Mouse (Mus musculus): ENCODE measurements around the gene Ndnf. TPM values are rescaled to one million over a fixed set of nuclear protein-coding genes. Genes with fewer than 3 reads are reported as not detected.

Ndnf gene
- 2.5 and 2.9 TPM in 2 replicates for polyA plus RNA-seq (2014; fragmentation: Nextera tagmentation; extraction: Ambion mirVana)

DNA sequence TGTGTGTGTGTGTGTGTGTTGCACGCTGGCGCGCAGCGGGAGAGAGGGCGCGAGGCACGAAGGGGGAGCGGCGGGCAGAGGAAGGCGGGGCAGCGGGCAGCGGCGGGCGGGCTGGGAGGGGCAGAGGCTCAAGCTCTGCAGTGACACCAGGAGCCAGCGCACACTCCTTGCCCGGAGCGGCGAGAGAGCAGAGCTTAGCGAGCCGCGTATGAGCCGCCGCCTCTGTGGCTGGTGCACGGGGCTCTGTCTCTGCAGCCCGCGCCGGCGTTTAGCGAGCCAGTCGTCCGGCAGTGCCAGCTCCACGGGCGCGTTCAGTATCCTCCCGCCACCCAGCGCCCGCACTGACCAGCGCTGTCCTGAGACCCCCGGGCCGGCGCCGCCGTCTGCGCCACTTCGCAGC is at the start of gene Ndnf:
Gene Ndnf (plus strand): TSS at position 140 of the 400 bp plus-strand sequence.
- H3K9ac ChIP-seq (ENCODE audit: low read depth, low read length), result 0 out of 2 replicates have a peak within 1 kb of the TSS, but pooled peaks have one; percentile 1

DNA sequence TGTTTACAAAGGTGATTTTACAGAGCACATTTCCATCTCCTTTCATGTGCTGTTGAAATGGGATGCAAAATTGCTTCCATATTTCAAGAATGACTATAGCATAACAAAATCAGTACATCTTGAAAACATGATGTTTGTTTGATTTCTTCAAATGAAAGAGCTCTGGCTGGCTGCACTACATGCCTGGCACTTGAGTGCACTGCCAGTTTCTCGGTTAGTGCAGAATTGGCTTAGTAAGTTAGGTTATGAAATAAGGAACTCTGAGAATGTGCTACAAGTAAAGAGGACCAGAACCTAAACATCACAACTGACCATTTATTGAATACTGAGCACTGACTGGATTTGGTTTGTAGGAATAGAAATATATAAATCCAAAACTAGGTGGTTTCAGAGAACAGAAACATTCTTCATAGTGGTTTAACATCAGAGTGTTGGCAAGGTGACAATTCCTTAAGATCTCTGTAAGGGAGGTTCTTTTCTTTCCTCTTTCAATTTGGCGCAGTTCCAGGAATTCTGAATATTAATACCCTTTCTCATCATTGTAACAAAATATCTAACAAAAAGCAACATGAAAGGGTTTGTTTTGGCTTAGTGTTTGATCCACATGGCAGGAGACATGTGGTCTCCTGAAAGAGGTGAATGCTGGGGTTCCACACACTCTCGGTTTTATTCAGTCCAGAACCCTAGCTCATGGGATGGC is 48.2 kb upstream of the Ndnf start:
- no peak overlapping the region for H3K9ac ChIP-seq (ENCODE audit: low read depth, low read length)
- no peaks in the 10 kb centered on the region for H3K36me3 ChIP-seq (ENCODE audit: control insufficient read depth, insufficient read depth, low read length)
- H3K4me3 ChIP-seq (ENCODE audit: low read depth, low read length), result no peak overlapping the region
- no peaks in the 10 kb centered on the region for H3K9me3 ChIP-seq (ENCODE audit: control insufficient read depth, low read length)
- no peak for ATAC-seq (replicated peaks; ENCODE audit: low FRiP score)
- H3K27me3 ChIP-seq (replicated peaks; ENCODE audit: control insufficient read depth, insufficient read depth, low read length), result no peaks in the 10 kb centered on the region
- DNase-seq (ENCODE audit: low spot score), result no peak
- no peak overlapping the region for H3K27ac ChIP-seq (ENCODE audit: low read depth, low read length)
- 88% methylated on average over 3 of the region's 3 CpGs for WGBS
- no peak overlapping the region for H3K4me2 ChIP-seq
- no peaks in the 10 kb centered on the region for H3K4me1 ChIP-seq (replicated peaks; ENCODE audit: control insufficient read depth, insufficient read depth, low read length)

More for the DNA sequence above, at the start of gene Ndnf:
- Histone ChIP-seq H3K36me3 (ENCODE audit: control insufficient read depth, insufficient read depth, low read length) (no peaks in the 10 kb centered on the region), H3K27me3 (replicated peaks; ENCODE audit: control insufficient read depth, insufficient read depth, low read length) (peaks cover 36% of the 10 kb centered on the region), H3K4me2 (peak within 1 kb of the TSS; percentile 88), H3K4me3 (ENCODE audit: low read depth, low read length) (peak within 1 kb of the TSS; percentile 58), H3K27ac (ENCODE audit: low read depth, low read length) (no peak within 1 kb of the TSS), H3K9me3 (ENCODE audit: control insufficient read depth, low read length) (no peaks in the 10 kb centered on the region), H3K4me1 (replicated peaks; ENCODE audit: control insufficient read depth, insufficient read depth, low read length) (peaks cover 3% of the 10 kb centered on the region; the same call in 1 of the 2 replicates)
- peak; percentile 87 for ATAC-seq (replicated peaks; ENCODE audit: low FRiP score)
- DNase-seq (ENCODE audit: low spot score), result peak; percentile 67
- under 1% methylated on average over 32 of the region's 45 CpGs for WGBS

- Histone ChIP-seq H3K36me3 (ENCODE audit: control insufficient read depth, insufficient read depth, low read length) (no peaks in the 10 kb centered on the region), H3K9ac (ENCODE audit: low read depth, low read length) (no peak overlapping the region), H3K27me3 (replicated peaks; ENCODE audit: control insufficient read depth, insufficient read depth, low read length) (no peaks in the 10 kb centered on the region), H3K4me3 (ENCODE audit: low read depth, low read length) (no peak overlapping the region), H3K9me3 (ENCODE audit: control insufficient read depth, low read length) (no peaks in the 10 kb centered on the region), H3K27ac (ENCODE audit: low read depth, low read length) (no peak overlapping the region), H3K4me2 (no peak overlapping the region), H3K4me1 (replicated peaks; ENCODE audit: control insufficient read depth, insufficient read depth, low read length) (no peaks in the 10 kb centered on the region)
- ATAC-seq (replicated peaks; ENCODE audit: low FRiP score), result no peak
- 67% methylated on average over 2 of the region's 2 CpGs for WGBS
- no peak for DNase-seq (ENCODE audit: low spot score)
Measured at GRCm38 (mm10) chr6:65630578-65630977, 40.8 kb upstream of the Ndnf start.

GRCm38 (mm10) chr6:65632184-65632583 is 39.2 kb upstream of the Ndnf start:
- H3K27me3 ChIP-seq (replicated peaks; ENCODE audit: control insufficient read depth, insufficient read depth, low read length), result no peaks in the 10 kb centered on the region
- no peak overlapping the region for H3K27ac ChIP-seq (ENCODE audit: low read depth, low read length)
- no peak overlapping the region for H3K4me2 ChIP-seq
- no peaks in the 10 kb centered on the region for H3K9me3 ChIP-seq (ENCODE audit: control insufficient read depth, low read length)
- no peaks in the 10 kb centered on the region for H3K36me3 ChIP-seq (ENCODE audit: control insufficient read depth, insufficient read depth, low read length)
- no peak overlapping the region for H3K9ac ChIP-seq (ENCODE audit: low read depth, low read length)
- H3K4me3 ChIP-seq (ENCODE audit: low read depth, low read length), result no peak overlapping the region
- WGBS, result 66% methylated on average over 5 of the region's 5 CpGs
- ATAC-seq (replicated peaks; ENCODE audit: low FRiP score) (no peak), DNase-seq (ENCODE audit: low spot score) (no peak)
- H3K4me1 ChIP-seq (replicated peaks; ENCODE audit: control insufficient read depth, insufficient read depth, low read length), result no peaks in the 10 kb centered on the region

- H3K9me3 ChIP-seq (ENCODE audit: control insufficient read depth, low read length), result no peaks in the 10 kb centered on the region
- H3K36me3 ChIP-seq (ENCODE audit: control insufficient read depth, insufficient read depth, low read length), result no peaks in the 10 kb centered on the region
- DNase-seq (ENCODE audit: low spot score) (no peak), ATAC-seq (replicated peaks; ENCODE audit: low FRiP score) (no peak)
- no peak overlapping the region for H3K4me3 ChIP-seq (ENCODE audit: low read depth, low read length)
- H3K4me1 ChIP-seq (replicated peaks; ENCODE audit: control insufficient read depth, insufficient read depth, low read length), result no peaks in the 10 kb centered on the region
- H3K4me2 ChIP-seq, result no peak overlapping the region
- H3K9ac ChIP-seq (ENCODE audit: low read depth, low read length), result no peak overlapping the region
- no peak overlapping the region for H3K27ac ChIP-seq (ENCODE audit: low read depth, low read length)
- H3K27me3 ChIP-seq (replicated peaks; ENCODE audit: control insufficient read depth, insufficient read depth, low read length), result no peaks in the 10 kb centered on the region
Measured at GRCm38 (mm10) chr6:65642431-65642830, 29.0 kb upstream of the Ndnf start.

GRCm38 (mm10) chr6:65644110-65644509 is 27.3 kb upstream of the Ndnf start:
- Histone ChIP-seq H3K27ac (ENCODE audit: low read depth, low read length) (no peak overlapping the region), H3K9me3 (ENCODE audit: control insufficient read depth, low read length) (no peaks in the 10 kb centered on the region), H3K4me3 (ENCODE audit: low read depth, low read length) (no peak overlapping the region), H3K4me2 (no peak overlapping the region), H3K9ac (ENCODE audit: low read depth, low read length) (no peak overlapping the region), H3K36me3 (ENCODE audit: control insufficient read depth, insufficient read depth, low read length) (no peaks in the 10 kb centered on the region), H3K4me1 (replicated peaks; ENCODE audit: control insufficient read depth, insufficient read depth, low read length) (no peaks in the 10 kb centered on the region), H3K27me3 (replicated peaks; ENCODE audit: control insufficient read depth, insufficient read depth, low read length) (no peaks in the 10 kb centered on the region)
- no peak for DNase-seq (ENCODE audit: low spot score)
- WGBS, result 66% methylated on average over 4 of the region's 4 CpGs
- ATAC-seq (replicated peaks; ENCODE audit: low FRiP score), result no peak

DNA sequence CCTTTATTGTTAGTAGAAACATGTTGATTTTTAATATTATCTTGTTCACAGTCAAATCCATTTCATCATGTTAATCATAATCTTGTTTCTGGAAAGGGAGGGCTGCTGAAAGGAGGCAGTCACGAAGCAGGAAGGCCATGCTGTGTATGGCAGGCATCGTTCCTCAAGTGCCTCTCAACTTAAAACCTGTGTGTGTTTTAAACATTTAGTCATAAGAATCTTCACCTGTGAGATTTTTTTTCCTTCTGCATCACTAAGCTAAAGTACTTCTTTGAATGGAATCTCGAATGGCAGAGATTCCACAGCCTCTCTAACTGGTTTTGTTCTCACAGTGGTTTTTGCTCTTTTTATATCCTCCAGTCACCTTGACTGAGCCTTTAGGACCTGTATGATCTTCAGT is 25.0 kb upstream of the Ndnf start:
- Histone ChIP-seq H3K4me2 (no peak overlapping the region), H3K9ac (ENCODE audit: low read depth, low read length) (no peak overlapping the region), H3K4me3 (ENCODE audit: low read depth, low read length) (no peak overlapping the region), H3K4me1 (replicated peaks; ENCODE audit: control insufficient read depth, insufficient read depth, low read length) (no peaks in the 10 kb centered on the region), H3K36me3 (ENCODE audit: control insufficient read depth, insufficient read depth, low read length) (no peaks in the 10 kb centered on the region), H3K27ac (ENCODE audit: low read depth, low read length) (no peak overlapping the region), H3K27me3 (replicated peaks; ENCODE audit: control insufficient read depth, insufficient read depth, low read length) (no peaks in the 10 kb centered on the region), H3K9me3 (ENCODE audit: control insufficient read depth, low read length) (no peaks in the 10 kb centered on the region)
- ATAC-seq (replicated peaks; ENCODE audit: low FRiP score) (no peak), DNase-seq (ENCODE audit: low spot score) (no peak)
- WGBS, result 60% methylated on average over 3 of the region's 3 CpGs

DNA sequence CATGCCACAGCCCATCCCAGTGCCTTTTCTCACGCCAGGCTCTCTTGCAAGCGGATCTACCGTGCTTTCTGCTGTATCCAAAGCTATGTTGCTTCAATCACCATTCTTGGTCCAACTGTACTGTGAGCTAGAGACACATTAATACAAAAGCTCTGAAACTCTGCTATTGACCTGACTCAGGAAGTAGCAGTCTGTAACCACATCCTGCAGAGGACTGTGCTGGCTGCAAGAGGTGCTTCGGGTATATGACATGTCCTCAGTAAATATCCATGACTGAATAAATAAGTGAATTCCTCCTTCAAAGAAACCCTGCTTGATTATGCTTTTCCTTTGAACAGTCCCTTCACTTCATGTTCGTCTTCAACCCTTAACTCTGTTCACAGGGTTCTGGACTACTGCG is 23.7 kb upstream of the Ndnf start:
- H3K27me3 ChIP-seq (replicated peaks; ENCODE audit: control insufficient read depth, insufficient read depth, low read length), result no peaks in the 10 kb centered on the region
- H3K9me3 ChIP-seq (ENCODE audit: control insufficient read depth, low read length), result no peaks in the 10 kb centered on the region
- H3K4me3 ChIP-seq (ENCODE audit: low read depth, low read length), result no peak overlapping the region
- H3K4me1 ChIP-seq (replicated peaks; ENCODE audit: control insufficient read depth, insufficient read depth, low read length), result no peaks in the 10 kb centered on the region
- 65% methylated on average over 6 of the region's 6 CpGs for WGBS
- DNase-seq (ENCODE audit: low spot score) (no peak), ATAC-seq (replicated peaks; ENCODE audit: low FRiP score) (no peak)
- H3K4me2 ChIP-seq, result no peak overlapping the region
- H3K27ac ChIP-seq (ENCODE audit: low read depth, low read length), result no peak overlapping the region
- no peaks in the 10 kb centered on the region for H3K36me3 ChIP-seq (ENCODE audit: control insufficient read depth, insufficient read depth, low read length)
- no peak overlapping the region for H3K9ac ChIP-seq (ENCODE audit: low read depth, low read length)

- H3K4me3 ChIP-seq (ENCODE audit: low read depth, low read length), result no peak overlapping the region
- no peaks in the 10 kb centered on the region for H3K27me3 ChIP-seq (replicated peaks; ENCODE audit: control insufficient read depth, insufficient read depth, low read length)
- H3K4me2 ChIP-seq, result no peak overlapping the region
- WGBS, result 45% methylated on average over 4 of the region's 4 CpGs
- ATAC-seq (replicated peaks; ENCODE audit: low FRiP score) (no peak), DNase-seq (ENCODE audit: low spot score) (no peak)
- no peaks in the 10 kb centered on the region for H3K4me1 ChIP-seq (replicated peaks; ENCODE audit: control insufficient read depth, insufficient read depth, low read length)
- no peak overlapping the region for H3K9ac ChIP-seq (ENCODE audit: low read depth, low read length)
- no peaks in the 10 kb centered on the region for H3K36me3 ChIP-seq (ENCODE audit: control insufficient read depth, insufficient read depth, low read length)
- no peaks in the 10 kb centered on the region for H3K9me3 ChIP-seq (ENCODE audit: control insufficient read depth, low read length)
- no peak overlapping the region for H3K27ac ChIP-seq (ENCODE audit: low read depth, low read length)
Measured at GRCm38 (mm10) chr6:65651376-65651775, 20.0 kb upstream of the Ndnf start.

Measured in liver, embryonic 11.5 days (tissue).